Mouse (Mus musculus) splenic B cell, adult 2 months (primary cell): ENCODE measurements at regions not wholly inside any gene's neighbourhood (a gene's known extent, or its start where the extent isn't known, plus 50 kb on each side); places are given as distances from the start of the nearest gene placed in this dataset.

Experiments used
- DNase-seq: peaks from one replicate; pipeline ENCODE4 v3.0.0-alpha.2; 2011; ENCODE audit warnings: low read depth, low spot score
- H3K27me3 ChIP-seq: 2 replicates; pipeline ENCODE4 v1.6.1; 2012; ENCODE audit warnings: mild to moderate bottlenecking, low read length, moderate library complexity, mixed read lengths; ENCODE audit not compliant: control insufficient read depth, poor library complexity, insufficient read depth, severe bottlenecking
- H3K36me3 ChIP-seq: 2 replicates; pipeline ENCODE4 v1.6.1; 2012; ENCODE audit warnings: mild to moderate bottlenecking, low read length, moderate library complexity, mixed read lengths; ENCODE audit not compliant: control insufficient read depth, poor library complexity, insufficient read depth, severe bottlenecking

- Histone ChIP-seq H3K27me3 (peaks cover 8% of the 10 kb centered on the region), H3K36me3 (no peaks in the 10 kb centered on the region)
- DNase-seq: no peak
Observed at GRCm38 (mm10) chr6:51179741-51180537, 252.5 kb upstream of the Nfe2l3 start.

GRCm38 (mm10) chr6:51180881-51181875, 251.3 kb upstream of the Nfe2l3 start:
- no peak for DNase-seq
- Histone ChIP-seq H3K27me3 (peaks cover 8% of the 10 kb centered on the region), H3K36me3 (no peaks in the 10 kb centered on the region)

DNA sequence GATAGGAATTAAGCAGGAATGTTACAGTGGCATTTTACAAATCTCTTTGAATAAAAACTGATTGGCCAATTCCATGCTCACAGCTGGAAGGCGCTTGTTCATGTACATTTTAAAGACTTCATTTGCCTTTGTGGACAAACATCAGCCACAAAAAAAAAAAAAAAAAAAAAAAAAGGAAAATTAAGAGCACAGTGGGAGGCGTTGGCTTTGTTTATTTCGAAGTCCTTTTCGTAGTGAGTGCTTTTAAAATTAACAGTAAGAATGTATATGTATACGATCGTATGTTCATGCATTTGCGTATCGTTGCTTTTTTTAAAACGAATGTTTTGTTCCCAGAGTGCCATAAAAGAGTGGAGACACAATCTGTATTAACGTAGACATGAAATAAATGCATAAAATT, 250.6 kb upstream of the Nfe2l3 start:
- H3K36me3 ChIP-seq: no peaks in the 10 kb centered on the region
- H3K27me3 ChIP-seq: peaks cover 8% of the 10 kb centered on the region
- no peak for DNase-seq

- peaks cover 8% of the 10 kb centered on the region for H3K27me3 ChIP-seq
- DNase-seq: no peak
- H3K36me3 ChIP-seq: no peaks in the 10 kb centered on the region
Observed at GRCm38 (mm10) chr6:51182771-51183284, 249.6 kb upstream of the Nfe2l3 start.

- Histone ChIP-seq H3K27me3 (peaks cover 6% of the 10 kb centered on the region), H3K36me3 (no peaks in the 10 kb centered on the region)
- no peak for DNase-seq
Observed at GRCm38 (mm10) chr6:51183576-51184420, 248.7 kb upstream of the Nfe2l3 start.

GRCm38 (mm10) chr6:51184500-51184899, 248.0 kb upstream of the Nfe2l3 start:
- H3K36me3 ChIP-seq: no peaks in the 10 kb centered on the region
- no peak for DNase-seq
- peaks cover 6% of the 10 kb centered on the region for H3K27me3 ChIP-seq

GRCm38 (mm10) chr6:51185201-51185600, 247.3 kb upstream of the Nfe2l3 start:
- peaks cover 4% of the 10 kb centered on the region for H3K27me3 ChIP-seq
- no peak for DNase-seq
- no peaks in the 10 kb centered on the region for H3K36me3 ChIP-seq

DNA sequence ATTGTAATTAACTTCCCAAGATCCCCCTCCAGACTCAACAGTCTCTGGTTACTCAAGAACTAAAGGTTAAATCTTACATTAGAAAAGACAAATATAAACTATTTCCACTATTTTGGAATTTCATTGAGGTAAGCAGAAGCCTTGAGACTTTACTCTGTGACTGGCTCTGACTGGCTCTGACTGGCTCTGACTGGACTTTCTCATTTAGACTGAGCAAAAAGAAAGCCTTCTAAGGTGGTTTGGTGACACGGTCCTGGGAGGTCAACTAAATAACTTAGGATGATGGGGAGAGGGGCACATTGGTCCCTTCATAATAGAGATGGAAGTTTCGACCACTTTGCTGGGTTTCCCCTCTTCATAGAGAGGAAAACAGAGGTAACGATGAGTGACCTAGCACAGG, 243.3 kb upstream of the Nfe2l3 start:
- no peak for DNase-seq
- Histone ChIP-seq H3K36me3 (no peaks in the 10 kb centered on the region), H3K27me3 (peaks cover under 1% of the 10 kb centered on the region)

GRCm38 (mm10) chr6:51192826-51193225, 239.6 kb upstream of the Nfe2l3 start:
- peaks cover 2% of the 10 kb centered on the region for H3K27me3 ChIP-seq
- H3K36me3 ChIP-seq: no peaks in the 10 kb centered on the region
- DNase-seq: no peak

GRCm38 (mm10) chr6:51193356-51193755, 239.1 kb upstream of the Nfe2l3 start:
- Histone ChIP-seq H3K27me3 (peaks cover 2% of the 10 kb centered on the region), H3K36me3 (no peaks in the 10 kb centered on the region)
- DNase-seq: no peak

DNA sequence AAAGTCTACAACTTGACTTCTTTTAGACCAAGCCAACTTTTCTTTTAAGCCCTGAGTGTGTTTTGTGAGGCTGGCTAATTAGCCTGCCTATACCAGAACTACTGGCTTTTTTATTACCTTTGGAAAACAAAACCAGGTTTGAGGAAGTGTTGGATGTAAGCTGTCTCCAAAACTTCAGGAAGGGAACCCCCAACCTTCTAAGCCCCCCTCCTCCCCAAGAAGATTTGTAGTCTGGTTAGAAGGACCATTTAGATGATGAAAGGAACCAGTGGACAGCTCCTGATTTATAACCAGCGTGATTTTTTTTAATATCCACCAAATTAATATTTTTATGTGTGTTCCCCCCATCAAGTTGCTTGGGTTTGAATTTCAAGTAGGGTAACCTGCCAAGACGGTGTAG, 236.1 kb upstream of the Nfe2l3 start:
- DNase-seq: no peak
- no peaks in the 10 kb centered on the region for H3K36me3 ChIP-seq
- H3K27me3 ChIP-seq: peaks cover 2% of the 10 kb centered on the region; the same call in 1 of the 2 replicates

DNA sequence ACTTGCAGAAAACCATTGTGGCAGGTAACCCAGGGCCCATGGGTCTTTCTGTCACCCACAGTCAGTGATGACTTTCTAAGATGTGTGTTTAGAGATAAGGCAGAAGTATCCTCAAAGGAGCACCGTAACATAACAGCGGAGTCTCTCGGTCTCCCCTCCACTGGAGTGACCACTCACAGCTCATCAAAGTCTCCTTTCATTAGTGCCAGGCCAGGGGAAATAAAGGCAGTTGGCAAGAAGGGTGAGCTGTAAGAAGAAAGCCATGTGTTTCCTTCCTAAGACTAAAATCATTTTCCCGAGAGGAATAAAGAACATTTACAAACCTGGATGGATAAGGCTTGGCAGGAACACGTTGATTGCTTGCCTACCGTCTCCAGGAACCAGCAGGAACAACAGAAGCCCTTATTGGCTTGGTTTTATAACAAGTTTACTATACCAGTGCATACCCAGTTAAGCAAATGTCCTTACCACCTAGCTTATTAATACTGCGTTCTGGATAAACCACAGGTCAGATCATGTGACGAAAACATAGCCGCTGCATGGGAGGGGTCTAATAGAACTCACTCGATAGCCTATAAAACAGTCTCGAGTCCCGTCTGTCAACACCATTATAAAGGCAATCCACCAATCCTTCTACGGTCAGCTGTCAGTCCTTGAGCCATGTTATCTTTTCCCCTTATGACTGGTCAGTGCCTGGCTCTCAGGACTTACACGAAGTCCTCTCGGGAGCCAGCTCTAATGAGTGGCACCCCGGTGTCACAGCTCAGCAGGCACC, 235.3 kb upstream of the Nfe2l3 start:
- Histone ChIP-seq H3K36me3 (no peaks in the 10 kb centered on the region), H3K27me3 (peaks cover 2% of the 10 kb centered on the region; the same call in 1 of the 2 replicates)
- DNase-seq: no peak

DNA sequence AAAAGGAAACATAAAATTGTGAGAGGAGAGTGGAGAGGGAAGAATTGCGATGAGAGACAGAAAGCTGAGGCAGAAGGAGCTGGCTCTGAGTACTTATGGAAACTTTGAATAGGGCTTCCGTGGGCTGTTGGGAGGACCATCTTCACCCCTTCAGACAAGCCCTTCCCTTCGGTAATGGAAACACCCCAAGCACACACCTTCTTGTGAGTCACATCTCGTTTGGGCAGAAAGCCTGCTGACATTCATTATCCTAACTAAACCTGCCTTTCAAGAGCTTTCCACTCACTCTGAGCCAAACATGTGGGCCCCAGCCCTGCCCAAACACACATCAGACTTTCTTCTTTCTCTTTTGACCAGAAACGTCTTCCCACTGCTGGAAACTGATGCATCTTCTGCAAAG, 232.3 kb upstream of the Nfe2l3 start:
- Histone ChIP-seq H3K27me3 (no peaks in the 10 kb centered on the region), H3K36me3 (no peaks in the 10 kb centered on the region)
- DNase-seq: no peak
